Mouse (Mus musculus) liver, embryonic 14.5 days (tissue): ENCODE measurements around the gene Tbc1d10c.

Source experiments
- CTCF ChIP-seq: IDR thresholded peaks from 2 replicates; pipeline ENCODE4 v1.5.1; 2016; ENCODE audit warnings: antibody characterized with exemption, low read depth, control low read depth
- EP300 ChIP-seq: IDR thresholded peaks from 2 replicates; pipeline ENCODE4 v1.6.1; 2016; ENCODE audit warnings: antibody characterized with exemption, low read depth

- TF ChIP-seq EP300 (no peak), CTCF (peak; percentile 61)
These were observed 54.6 kb downstream of the Tbc1d10c start for GRCm38 (mm10) chr19:4136463-4136862.
